Mouse (Mus musculus): ENCODE results near the gene Zbtb20. TPM values are rescaled to one million over a fixed set of nuclear protein-coding genes. Genes with fewer than 3 reads are reported as not detected.

Zbtb20 gene
- polyA plus RNA-seq, 1 experiment = 9.6 TPM

DNA sequence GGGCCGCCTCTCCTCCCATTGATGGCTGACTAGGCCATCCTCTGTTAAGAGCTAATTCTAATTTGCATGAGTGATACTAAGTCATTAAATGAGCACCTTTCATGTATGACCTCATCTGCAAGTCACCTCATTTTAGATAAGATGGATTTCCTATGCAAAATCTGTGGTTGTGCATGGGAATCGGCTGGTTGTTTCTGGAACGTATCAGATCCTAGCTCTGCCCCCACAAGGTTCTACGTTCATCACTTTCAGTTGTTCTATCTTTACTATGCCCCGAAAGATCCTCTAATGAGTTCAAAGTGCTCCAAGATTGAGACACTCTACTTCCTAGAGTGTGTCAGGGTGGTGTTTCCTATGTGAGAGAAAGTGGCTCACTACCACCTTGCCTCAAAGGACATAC lies 785.9 kb downstream of the Zbtb20 start:
- Histone ChIP-seq H3K27ac (ENCODE audit: insufficient read depth, low read depth, low read length) (no peak overlapping the region), H3K36me3 (ENCODE audit: control insufficient read depth, insufficient read depth, low read length) (no peaks in the 10 kb centered on the region), H3K27me3 (ENCODE audit: control insufficient read depth, insufficient read depth, low read length) (no peaks in the 10 kb centered on the region), H3K4me3 (ENCODE audit: low read depth, low read length) (no peak overlapping the region), H3K4me1 (ENCODE audit: control insufficient read depth, insufficient read depth, insufficient read length, low read length) (no peaks in the 10 kb centered on the region)
- WGBS = 88% methylated on average over 5 of the region's 5 CpGs
- TF ChIP-seq CTCF (IDR thresholded peaks at IDR 0.05; ENCODE audit: extremely low read depth, insufficient read length, insufficient replicate concordance, low read depth, low read length) (no peak), POLR2A (IDR thresholded peaks at IDR 0.05; ENCODE audit: low read depth, low read length) (no peak)

DNA sequence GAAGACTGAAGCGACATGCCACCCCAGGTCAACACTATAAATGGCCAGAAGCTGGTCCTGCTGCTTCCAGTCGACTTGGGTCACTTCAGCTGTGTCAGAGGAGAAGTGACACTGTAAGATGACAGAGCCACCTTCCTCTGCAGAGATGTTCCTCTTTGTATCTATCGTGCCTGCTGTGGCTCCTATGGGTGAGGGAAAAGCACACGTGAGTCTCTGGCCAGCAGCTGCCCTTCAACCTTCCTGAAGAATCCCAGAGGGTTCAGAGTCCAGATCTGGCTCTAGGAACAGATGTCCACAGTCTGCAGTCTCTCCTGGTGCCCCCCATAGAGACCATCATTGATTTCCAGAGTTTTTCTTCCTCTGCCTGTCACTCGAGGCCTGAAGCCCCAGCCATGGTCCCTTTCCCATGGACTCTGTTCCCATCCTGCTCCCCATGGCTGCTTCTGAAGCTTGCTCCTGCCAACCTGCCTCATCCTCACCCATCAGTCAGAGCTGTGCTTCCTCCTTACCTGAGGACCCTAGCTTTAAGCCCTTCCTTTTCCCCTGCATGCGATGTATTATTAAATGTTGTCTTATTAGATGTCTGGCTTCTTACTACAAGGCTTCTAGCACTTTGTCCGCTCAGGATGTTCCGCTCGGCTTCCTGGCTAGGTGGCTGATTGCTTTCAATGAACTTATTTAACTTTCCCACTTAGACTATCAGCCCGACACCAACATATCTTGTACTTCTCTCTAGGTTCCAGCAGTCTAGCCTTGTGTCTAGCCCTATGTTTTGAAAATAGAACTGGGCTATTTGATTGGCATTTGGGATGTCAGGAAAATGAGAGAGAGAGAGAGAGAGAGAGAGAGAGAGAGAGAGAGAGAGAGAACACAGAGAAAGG lies 786.7 kb downstream of the Zbtb20 start:
- WGBS = 76% methylated on average over 10 of the region's 10 CpGs

GRCm38 (mm10) chr16:43663978-43664579 lies 788.4 kb downstream of the Zbtb20 start, which contains the start of gene Tigit:
Tigit (minus strand) TSS chr16:43664146.
- no peaks in the 10 kb centered on the region for H3K4me1 ChIP-seq (ENCODE audit: control insufficient read depth, insufficient read depth, insufficient read length, low read length)
- no peak for TF ChIP-seq POLR2A (IDR thresholded peaks at IDR 0.05; ENCODE audit: low read depth, low read length)
- no peak for TF ChIP-seq CTCF (IDR thresholded peaks at IDR 0.05; ENCODE audit: extremely low read depth, insufficient read length, insufficient replicate concordance, low read depth, low read length)
- no peak within 1 kb of the TSS for H3K4me3 ChIP-seq (ENCODE audit: low read depth, low read length)
- peak within 1 kb of the TSS; percentile 44 for H3K27ac ChIP-seq (ENCODE audit: insufficient read depth, low read depth, low read length)
- H3K27me3 ChIP-seq (ENCODE audit: control insufficient read depth, insufficient read depth, low read length) = no peaks in the 10 kb centered on the region
- 51% methylated on average over 7 of the region's 7 CpGs for WGBS
- H3K36me3 ChIP-seq (ENCODE audit: control insufficient read depth, insufficient read depth, low read length) = no peaks in the 10 kb centered on the region

More for the DNA sequence above, 786.7 kb downstream of the Zbtb20 start:
- Histone ChIP-seq H3K27ac (ENCODE audit: insufficient read depth, low read depth, low read length) (no peak overlapping the region), H3K27me3 (ENCODE audit: control insufficient read depth, insufficient read depth, low read length) (no peaks in the 10 kb centered on the region), H3K4me1 (ENCODE audit: control insufficient read depth, insufficient read depth, insufficient read length, low read length) (no peaks in the 10 kb centered on the region), H3K36me3 (ENCODE audit: control insufficient read depth, insufficient read depth, low read length) (no peaks in the 10 kb centered on the region), H3K4me3 (ENCODE audit: low read depth, low read length) (no peak overlapping the region)
- no peak for TF ChIP-seq POLR2A (IDR thresholded peaks at IDR 0.05; ENCODE audit: low read depth, low read length)
- TF ChIP-seq CTCF (IDR thresholded peaks at IDR 0.05; ENCODE audit: extremely low read depth, insufficient read length, insufficient replicate concordance, low read depth, low read length) = no peak

DNA sequence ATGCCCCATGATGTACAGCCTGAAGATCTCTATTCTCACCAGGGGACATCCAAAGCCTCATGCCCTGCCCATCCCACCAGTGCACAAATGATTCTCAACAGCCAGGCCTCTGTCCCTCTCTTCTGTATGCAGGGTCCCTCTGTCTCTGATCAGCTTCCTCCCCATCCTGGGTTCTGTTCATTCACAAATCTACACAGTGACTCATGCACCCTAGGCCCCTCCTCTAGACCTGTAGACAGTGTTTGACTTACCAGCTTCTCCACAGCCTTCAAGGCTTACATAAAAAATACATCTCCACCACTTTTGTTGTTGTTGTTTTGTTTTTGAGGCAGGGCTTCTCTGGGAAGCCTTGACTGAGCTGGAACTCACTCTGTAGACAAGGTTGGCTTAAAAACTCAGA lies 789.2 kb downstream of the Zbtb20 start:
- H3K4me3 ChIP-seq (ENCODE audit: low read depth, low read length) = no peak overlapping the region
- no peaks in the 10 kb centered on the region for H3K27me3 ChIP-seq (ENCODE audit: control insufficient read depth, insufficient read depth, low read length)
- no peaks in the 10 kb centered on the region for H3K36me3 ChIP-seq (ENCODE audit: control insufficient read depth, insufficient read depth, low read length)
- H3K27ac ChIP-seq (ENCODE audit: insufficient read depth, low read depth, low read length) = 0 out of 2 replicates have a peak overlapping the region, but pooled peaks have one; percentile 14
- no peaks in the 10 kb centered on the region for H3K4me1 ChIP-seq (ENCODE audit: control insufficient read depth, insufficient read depth, insufficient read length, low read length)
- no peak for TF ChIP-seq CTCF (IDR thresholded peaks at IDR 0.05; ENCODE audit: extremely low read depth, insufficient read length, insufficient replicate concordance, low read depth, low read length)
- no peak for TF ChIP-seq POLR2A (IDR thresholded peaks at IDR 0.05; ENCODE audit: low read depth, low read length)

DNA sequence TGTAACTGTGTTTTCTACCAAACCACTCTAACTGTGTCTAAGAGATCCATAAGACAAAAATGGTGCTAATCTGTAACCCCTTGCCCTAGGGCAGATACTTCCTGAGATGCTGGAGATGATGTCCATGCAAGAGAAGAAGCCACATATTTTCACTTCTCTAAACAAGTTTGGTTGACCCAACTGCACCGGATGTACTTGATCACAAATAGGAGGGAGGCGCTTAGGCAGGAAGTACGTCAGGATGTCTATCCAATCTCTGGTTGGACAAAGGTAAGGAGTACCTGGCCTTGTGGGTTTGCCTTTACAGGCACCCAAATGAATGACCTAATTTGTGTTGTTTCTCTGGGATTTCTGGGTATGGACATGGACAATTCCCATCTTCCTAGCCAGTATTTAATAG lies 792.6 kb downstream of the Zbtb20 start:
- no peaks in the 10 kb centered on the region for H3K27me3 ChIP-seq (ENCODE audit: control insufficient read depth, insufficient read depth, low read length)
- H3K36me3 ChIP-seq (ENCODE audit: control insufficient read depth, insufficient read depth, low read length) = no peaks in the 10 kb centered on the region
- 88% methylated on average over 3 of the region's 3 CpGs for WGBS
- no peak for TF ChIP-seq POLR2A (IDR thresholded peaks at IDR 0.05; ENCODE audit: low read depth, low read length)
- TF ChIP-seq CTCF (IDR thresholded peaks at IDR 0.05; ENCODE audit: extremely low read depth, insufficient read length, insufficient replicate concordance, low read depth, low read length) = no peak
- H3K4me1 ChIP-seq (ENCODE audit: control insufficient read depth, insufficient read depth, insufficient read length, low read length) = no peaks in the 10 kb centered on the region
- no peak overlapping the region for H3K4me3 ChIP-seq (ENCODE audit: low read depth, low read length)
- H3K27ac ChIP-seq (ENCODE audit: insufficient read depth, low read depth, low read length) = no peak overlapping the region

DNA sequence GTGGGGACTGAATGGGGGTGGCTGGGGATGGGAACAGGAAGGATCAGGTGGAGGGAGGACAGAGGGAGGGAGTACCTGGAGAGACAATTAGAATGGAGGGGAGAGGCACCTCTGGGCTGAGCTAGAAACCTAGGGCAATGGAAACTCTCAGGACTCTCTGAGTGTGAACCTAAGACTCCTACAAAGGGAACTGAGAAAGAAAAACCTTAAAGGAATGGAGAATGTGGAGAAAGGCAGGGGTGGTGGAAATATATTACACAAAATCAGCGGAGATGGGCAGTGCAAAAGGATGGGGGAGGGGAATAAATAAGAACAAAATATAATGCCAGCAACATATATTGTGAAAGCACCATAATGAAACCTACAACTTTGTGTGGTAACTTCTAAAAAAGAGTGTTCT lies 796.3 kb downstream of the Zbtb20 start:
- H3K27me3 ChIP-seq (ENCODE audit: control insufficient read depth, insufficient read depth, low read length) = no peaks in the 10 kb centered on the region
- no peak overlapping the region for H3K4me3 ChIP-seq (ENCODE audit: low read depth, low read length)
- no peaks in the 10 kb centered on the region for H3K36me3 ChIP-seq (ENCODE audit: control insufficient read depth, insufficient read depth, low read length)
- no peak overlapping the region for H3K27ac ChIP-seq (ENCODE audit: insufficient read depth, low read depth, low read length)
- TF ChIP-seq POLR2A (IDR thresholded peaks at IDR 0.05; ENCODE audit: low read depth, low read length) = no peak
- WGBS = 89% methylated on average over 1 of the region's 1 CpGs
- H3K4me1 ChIP-seq (ENCODE audit: control insufficient read depth, insufficient read depth, insufficient read length, low read length) = no peaks in the 10 kb centered on the region

DNA sequence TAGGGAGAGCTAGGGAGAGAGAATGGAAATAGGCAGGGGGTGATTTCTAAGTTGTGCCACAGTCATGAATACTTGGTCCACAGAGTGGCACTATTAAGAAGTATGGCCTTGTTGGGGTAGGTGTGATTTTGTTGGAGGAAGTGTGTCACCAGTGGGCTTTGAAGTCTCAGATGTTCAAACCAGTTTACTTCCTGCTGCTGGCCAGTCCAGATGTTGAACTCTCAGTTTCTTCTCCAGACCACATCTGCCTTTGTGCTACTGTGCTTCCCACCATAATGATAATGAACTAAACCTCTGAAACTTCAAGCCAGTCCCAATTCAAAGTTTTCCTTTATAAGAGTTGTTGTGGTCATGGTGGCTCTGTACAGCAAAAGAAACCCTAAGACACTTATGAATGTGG lies 797.0 kb downstream of the Zbtb20 start:
- Histone ChIP-seq H3K36me3 (ENCODE audit: control insufficient read depth, insufficient read depth, low read length) (no peaks in the 10 kb centered on the region), H3K4me3 (ENCODE audit: low read depth, low read length) (no peak overlapping the region), H3K27ac (ENCODE audit: insufficient read depth, low read depth, low read length) (no peak overlapping the region), H3K4me1 (ENCODE audit: control insufficient read depth, insufficient read depth, insufficient read length, low read length) (no peaks in the 10 kb centered on the region), H3K27me3 (ENCODE audit: control insufficient read depth, insufficient read depth, low read length) (no peaks in the 10 kb centered on the region)
- TF ChIP-seq POLR2A (IDR thresholded peaks at IDR 0.05; ENCODE audit: low read depth, low read length) = no peak
- no peak for TF ChIP-seq CTCF (IDR thresholded peaks at IDR 0.05; ENCODE audit: extremely low read depth, insufficient read length, insufficient replicate concordance, low read depth, low read length)

Measured in small intestine, adult 2 months (tissue).